Mouse (Mus musculus) ES-Bruce4 (cell line): ENCODE measurements at regions not wholly inside any gene's neighbourhood (a gene's known extent, or its start where the extent isn't known, plus 50 kb on each side); places are given as distances from the start of the nearest gene placed in this dataset.
A peak's percentile ranks its signal among the peaks of the same experiment; 100 is the strongest.

Source experiments
- CTCF ChIP-seq: IDR thresholded peaks from one replicate; pipeline ENCODE4 v1.8.1; 2011; ENCODE audit warnings: low read depth, low read length
- POLR2A ChIP-seq: IDR thresholded peaks from one replicate; pipeline ENCODE4 v1.8.1; 2011; ENCODE audit warnings: low read length; ENCODE audit not compliant: insufficient read depth

DNA sequence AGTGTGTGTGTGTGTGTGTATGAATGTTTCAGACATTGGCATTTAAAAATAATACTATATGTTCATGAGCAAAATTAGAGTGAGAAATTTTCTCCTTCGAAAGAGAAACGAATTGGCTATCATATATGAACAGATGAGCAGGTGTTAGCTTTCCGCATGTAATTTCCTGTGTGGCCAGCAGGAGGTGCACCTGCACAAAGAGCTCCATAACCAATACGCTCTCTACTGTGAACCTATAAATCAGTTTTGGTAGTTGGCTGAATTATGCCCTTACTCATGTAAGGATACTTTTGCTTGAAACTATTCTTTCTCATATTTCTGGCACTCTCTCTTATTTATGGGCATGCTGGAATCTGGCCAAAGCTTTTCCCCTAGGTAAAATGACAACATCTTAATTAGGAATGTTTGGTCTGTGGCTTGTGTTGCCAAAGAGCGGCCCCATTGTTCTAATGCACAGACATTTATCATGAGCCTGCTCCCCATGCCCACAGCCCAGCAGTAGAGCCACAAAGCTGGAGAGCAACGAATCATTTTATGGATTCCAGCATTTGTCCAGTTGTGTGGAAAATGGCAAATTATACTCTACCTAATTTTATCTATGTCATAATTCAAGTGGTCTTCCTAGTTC, 1303.8 kb upstream of the Sel1l start:
- TF ChIP-seq CTCF (peak; percentile 11), POLR2A (no peak)
